Mouse (Mus musculus): ENCODE measurements around the gene Ttll4. TPM values are rescaled to one million over a fixed set of nuclear protein-coding genes. Genes with fewer than 3 reads are reported as not detected.

Gene Ttll4
- total RNA-seq, 2 experiments from 2014 or later: 13.8 to 14.7 TPM

DNA sequence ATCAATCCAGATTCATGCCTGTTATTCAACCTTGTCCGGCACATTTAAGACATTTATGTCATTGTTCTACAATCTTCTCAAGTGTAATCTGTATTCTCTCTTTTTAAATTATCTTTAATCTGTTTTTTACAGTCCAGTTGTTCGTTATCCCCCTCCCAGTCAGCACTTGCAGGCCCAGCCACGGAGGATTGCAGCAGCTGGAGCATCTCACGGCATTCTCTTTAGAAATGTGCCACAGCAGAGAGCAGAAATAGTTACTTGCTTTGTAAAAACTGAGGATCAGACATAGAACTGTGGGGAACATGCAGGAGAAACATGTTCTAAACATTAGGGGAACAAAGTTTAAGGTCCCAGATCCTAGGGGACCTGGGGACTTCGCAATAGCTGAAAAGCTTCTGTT is 43.5 kb downstream of the Ttll4 start:
- DNase-seq: peak in 1 of 2 experiments; percentile 32
- intact Hi-C loops (cut with DNase I): no loop called here

DNA sequence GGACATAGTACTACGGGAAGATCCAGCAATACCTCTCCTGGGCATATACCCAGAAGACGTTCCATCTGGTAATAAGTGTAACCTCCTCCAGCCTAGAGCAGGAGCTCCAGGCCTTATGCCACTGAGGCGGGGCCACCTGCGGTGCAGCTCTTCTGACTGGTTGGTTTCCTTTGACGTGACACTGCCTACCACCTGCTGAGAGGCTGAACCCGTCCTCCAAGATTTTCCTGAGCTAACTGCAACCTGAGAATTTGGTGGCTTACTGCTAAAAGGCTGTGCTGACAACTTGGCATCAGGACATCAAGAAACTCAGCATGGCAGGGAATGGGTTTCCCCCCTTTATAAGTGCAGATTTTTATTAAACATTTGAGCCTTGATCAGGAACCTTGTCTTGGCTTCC is 48.0 kb downstream of the Ttll4 start:
- intact Hi-C loops (cut with DNase I): no loop called here
- DNase-seq: no peak

DNA sequence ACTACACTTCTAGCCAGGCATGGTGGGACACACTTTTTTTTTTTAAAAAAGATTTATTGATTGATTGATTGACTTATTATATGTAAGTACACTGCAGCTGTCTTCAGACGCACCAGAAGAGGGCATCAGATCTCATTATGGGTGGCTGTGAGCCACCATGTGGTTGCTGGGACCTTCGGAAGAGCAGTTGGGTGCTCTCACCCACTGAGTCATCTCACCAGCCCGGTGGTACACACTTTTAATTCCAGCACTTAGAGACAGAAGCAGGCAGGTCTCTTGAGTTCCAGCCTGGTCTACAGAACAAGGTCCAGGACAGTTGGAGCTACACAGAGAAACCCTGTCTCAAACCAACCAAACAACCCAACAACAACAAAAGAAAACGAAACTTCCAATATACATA is 50.5 kb downstream of the Ttll4 start:
- intact Hi-C loops (cut with DNase I): loop anchor here (5.0 kb wide), 1 partner anchor 50 kb away; no protein-coding TSS in a partner anchor
- DNase-seq: no peak

DNA sequence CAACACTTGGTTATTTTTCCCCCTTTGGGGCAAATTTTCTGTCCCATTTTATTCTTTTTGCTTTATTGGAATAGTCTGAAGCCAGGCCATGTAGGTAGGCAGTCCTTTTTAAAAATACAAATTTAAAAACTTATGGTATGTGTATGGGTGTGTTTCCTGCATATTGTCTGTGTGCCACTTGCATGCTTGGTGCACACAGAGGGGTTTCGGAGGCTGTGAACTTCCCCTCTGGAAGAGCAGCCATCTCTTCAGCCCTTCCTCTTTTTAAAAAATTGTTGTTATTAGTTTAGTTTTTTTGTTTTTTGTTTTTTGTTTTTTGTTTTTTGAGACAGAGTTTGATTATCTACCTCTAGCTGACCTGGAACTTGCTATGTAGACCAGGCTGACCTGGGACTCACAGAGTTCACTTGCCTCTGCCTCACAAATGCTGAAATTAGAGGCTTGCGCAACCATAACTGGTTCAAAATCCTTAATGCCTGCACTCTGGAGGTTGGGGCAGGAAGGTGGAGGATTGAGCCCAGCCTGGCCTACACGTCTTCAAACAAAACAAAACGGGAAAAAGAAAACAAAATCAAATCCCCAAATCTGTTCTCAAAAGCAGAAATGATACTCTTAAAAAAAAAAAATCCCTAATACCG is 51.0 kb downstream of the Ttll4 start:
- peak in 1 of 2 experiments; percentile 22 for DNase-seq
- intact Hi-C loops (cut with DNase I): loop anchor here (5.0 kb wide), 1 partner anchor 50 kb away; no protein-coding TSS in a partner anchor

DNA sequence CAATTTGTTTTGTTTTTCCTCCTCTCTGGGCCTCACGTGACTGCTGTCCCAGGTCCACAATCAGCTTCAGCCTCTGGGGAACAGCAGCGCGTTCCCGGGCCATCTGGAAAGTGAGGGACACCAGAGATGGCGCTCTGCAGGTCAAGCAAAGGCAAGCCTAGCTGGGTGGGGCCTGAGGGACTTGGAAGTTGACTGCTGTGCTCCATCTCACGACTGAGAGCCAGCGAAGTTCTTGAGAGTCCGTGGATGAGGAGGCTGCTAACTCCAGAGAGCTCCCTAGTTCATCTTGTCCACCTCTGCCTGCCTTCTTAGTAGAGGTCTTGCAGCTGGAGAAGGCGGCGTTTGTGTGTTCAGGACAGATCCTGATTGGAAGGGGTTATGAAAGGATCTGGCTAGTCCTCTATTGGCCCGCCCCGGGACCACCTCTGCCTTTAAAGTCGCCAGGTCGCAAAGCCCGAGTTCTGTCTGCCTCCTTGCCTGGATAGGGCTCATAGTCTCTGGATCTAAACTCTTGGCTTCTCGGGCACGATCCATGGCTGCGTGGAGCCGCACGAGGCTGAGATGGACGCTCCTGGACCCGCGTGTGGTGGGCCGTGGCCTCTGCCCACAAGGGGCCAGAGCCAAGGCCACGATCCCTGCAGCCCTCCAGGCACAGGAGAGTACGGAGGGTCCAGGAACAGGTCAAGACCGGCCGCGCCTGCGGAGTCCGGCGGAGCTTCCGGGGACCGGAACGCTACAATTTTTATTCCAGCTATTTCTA is 51.7 kb downstream of the Ttll4 start, which contains the start of gene Cyp27a1:
Gene Cyp27a1 (plus strand): TSS at position 476 of the 760 bp plus-strand sequence.
- intact Hi-C loops (cut with DNase I): loop anchor here (5.0 kb wide), 1 partner anchor 49 kb away; no protein-coding TSS in a partner anchor
- DNase-seq: peak; percentile 81 to 82

DNA sequence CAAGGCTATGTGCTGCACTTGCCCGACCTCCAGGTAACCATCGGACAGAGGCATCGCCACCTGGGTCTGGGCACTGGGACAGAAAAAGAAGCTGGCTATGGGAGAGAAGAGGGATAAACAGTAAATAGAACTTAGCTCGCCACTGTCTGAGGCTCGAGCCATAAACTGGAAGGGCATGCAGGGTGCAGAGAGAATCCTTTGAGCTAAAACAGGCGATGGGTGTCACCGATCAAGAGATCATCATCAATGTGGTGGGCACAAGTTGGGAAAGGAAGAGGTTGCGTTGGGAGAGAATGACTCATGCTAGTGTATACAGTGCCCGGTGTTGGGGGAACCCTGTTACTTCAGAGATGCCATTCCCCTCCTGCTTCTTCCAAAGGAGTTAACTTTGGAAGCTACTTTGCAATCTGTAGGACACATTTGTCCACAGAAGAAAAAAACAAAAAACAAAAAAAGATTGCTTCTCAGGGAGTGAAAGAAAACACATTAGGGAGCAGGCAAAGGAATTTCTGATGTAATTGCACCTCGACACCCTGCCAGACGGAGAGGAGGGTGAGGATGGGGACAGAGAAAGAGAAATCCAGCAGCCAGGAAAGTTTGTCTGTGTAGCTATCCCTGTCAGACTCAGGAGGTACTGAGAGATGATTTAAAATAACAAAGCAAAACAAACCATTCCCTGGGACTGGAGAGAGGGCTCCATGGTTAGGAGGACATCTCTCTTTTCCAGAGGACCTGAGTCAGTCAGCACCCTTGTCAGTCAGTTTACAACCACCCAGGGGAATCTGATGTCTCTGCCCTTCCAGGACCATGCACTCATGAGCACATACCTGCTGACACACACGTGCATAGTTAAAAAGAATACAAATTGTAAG is 52.5 kb downstream of the Ttll4 start:
- no peak for DNase-seq
- intact Hi-C loops (cut with DNase I): loop anchor here (5.0 kb wide), 1 partner anchor 48 kb away; no protein-coding TSS in a partner anchor

DNA sequence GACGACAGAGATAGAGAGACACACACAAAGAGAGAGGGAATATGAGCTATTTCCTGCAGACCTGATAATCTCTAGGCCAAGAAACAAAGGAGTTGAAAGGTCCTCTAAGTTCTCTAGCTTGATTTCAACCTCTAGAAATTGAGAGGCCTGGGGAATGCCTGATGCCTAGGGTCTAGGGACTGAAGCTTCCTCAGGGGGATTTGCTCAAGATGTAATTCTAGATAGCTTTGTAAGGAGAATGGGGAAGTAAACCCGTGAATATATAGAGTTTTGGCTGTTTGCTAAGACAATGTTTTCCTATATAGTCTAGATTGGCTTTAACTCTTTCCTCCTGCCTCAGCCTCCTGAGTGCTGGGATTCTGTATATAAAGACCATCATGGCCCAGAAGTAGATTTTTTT is 53.4 kb downstream of the Ttll4 start:
- intact Hi-C loops (cut with DNase I): loop anchor here (5.0 kb wide), 1 partner anchor 47 kb away; no protein-coding TSS in a partner anchor
- no peak for DNase-seq

DNA sequence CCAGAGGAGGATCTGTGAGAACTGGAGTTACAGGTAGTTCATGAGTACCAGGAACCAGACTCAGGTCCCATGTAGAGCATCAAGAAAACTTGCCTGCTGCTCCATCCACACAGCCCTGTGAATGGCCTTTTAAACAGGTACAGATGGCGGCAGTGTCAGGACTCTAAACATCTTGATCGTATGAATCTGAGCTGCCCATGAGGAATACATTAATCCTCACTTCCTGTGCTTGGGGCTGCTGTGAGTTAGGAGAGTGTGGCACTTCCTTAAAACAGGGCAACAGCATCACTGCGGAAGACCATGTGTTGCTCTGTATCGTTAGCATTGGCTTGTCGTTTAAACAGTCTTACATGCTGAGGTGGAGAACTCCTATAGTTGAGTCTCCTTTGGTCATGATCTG is 53.9 kb downstream of the Ttll4 start:
- intact Hi-C loops (cut with DNase I): no loop called here

DNA sequence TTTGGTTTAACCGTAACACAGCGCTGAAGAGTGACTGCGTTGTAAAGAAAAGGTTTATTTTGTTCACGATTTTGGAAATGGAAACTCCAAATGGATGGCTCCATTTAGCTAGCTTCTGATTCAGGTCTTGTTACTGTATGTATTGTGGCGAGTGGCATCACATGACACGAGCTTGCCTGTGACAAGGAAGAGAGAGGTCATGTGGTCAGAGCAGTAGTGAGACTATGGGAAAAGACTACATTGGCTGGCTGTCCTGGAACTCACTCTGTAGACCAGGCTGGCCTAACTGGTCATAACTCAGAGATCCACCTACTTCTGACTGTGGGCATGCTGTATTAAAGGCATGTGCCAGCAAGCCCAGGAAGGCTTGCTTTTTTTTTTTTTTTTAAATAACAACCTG is 54.3 kb downstream of the Ttll4 start:
- intact Hi-C loops (cut with DNase I): no loop called here
- no peak for DNase-seq

More for the DNA sequence above, 53.9 kb downstream of the Ttll4 start:
- no peak for DNase-seq

DNA sequence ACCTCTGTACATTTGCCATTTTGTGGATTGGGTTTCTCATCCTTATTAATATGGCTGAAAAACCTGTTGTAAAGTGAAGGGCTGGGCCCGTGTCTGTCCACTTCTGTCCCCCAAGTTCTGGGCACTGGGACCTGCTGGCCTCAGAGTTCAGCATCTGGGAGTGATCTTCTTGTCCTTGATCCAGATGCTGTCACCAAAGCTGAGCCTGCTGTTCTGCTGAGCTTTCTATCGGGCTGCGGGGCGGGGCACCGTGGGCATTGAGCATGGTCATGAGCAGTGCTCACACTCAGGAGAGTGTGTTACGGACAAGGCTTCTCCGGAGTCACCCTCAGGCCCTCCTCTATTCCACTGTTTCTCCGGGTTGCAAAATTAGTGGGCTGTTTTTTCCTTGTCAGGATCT is 56.6 kb downstream of the Ttll4 start:
- intact Hi-C loops (cut with DNase I): no loop called here
- no peak for DNase-seq

DNA sequence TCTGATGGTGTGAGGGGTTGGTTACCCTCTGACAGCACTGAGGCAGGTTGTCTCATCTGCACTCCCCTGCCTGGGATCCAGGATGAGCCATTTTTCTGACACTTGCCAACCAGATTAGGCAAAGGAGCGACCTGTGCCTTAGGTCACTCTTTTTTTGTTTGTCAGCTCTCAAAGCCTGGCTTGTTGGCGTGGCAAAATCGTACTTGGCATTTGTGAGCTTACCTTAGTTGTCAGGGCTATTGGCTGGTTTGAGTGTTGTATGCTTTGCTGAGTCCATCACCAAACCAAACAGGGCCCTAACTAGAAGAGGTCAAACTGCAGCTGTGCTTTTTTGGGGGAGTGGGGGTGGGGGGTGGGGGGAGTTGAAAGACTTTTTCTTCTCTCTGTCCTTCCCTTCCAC is 57.7 kb downstream of the Ttll4 start:
- DNase-seq: no peak
- intact Hi-C loops (cut with DNase I): no loop called here

DNA sequence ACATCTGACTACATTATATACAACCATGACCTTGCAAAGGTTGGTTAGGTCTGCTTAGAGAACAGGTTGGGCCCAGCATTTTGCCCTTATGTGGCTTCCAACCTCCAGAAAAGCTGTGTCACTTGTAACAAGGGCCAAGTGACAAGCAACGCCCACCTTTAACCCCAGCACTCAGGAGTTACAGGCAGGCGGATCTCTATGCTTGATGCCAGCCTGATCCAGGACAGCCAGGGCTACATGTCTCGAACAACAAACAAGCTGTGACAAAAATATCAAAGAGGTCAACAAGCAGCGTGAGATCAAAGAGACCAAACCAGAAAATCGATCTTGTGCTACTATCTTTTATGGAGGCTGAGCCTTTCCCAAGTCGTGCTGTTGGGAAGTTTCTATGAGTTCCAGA is 60.1 kb downstream of the Ttll4 start:
- intact Hi-C loops (cut with DNase I): no loop called here
- no peak for DNase-seq

DNA sequence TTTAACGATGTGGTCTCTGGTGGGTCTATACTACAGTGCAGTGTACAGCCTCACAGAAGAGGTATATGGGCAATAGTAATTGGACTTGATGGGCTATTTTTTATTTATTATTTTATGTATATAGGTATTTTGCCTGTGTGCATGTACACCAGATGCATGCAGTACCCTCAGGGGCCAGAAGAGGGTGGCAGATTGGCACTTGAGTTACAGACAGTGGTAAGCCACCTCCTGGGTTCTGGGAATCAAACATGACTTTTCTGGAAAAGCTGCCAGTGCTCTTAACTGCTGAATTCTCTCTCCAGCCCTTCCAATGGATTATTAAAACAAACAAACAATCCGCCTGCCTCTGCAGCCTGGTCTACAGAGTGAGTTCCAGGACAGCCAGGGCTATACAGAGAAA is 62.2 kb downstream of the Ttll4 start:
- DNase-seq: peak in 1 of 2 experiments; percentile 27
- intact Hi-C loops (cut with DNase I): no loop called here

DNA sequence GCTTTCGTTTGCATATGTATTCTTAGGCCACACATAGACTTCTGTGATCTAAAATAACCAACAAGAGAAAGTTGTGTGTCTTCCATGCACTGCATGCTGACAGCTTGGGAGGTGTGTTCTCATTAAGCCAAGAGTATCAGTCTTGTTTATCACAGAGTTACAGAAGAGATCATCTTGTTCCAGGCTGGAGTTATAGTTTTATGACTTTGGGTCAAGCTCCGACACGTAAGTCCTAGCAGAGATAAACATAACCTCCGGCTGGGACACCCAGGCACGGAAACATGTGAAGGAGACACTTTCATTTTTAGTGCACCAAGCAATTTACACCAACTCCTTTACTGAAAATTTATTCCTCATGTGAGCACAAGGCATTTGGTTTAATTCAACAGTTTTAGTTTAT is 64.6 kb downstream of the Ttll4 start:
- intact Hi-C loops (cut with DNase I): no loop called here
- no peak for DNase-seq

DNA sequence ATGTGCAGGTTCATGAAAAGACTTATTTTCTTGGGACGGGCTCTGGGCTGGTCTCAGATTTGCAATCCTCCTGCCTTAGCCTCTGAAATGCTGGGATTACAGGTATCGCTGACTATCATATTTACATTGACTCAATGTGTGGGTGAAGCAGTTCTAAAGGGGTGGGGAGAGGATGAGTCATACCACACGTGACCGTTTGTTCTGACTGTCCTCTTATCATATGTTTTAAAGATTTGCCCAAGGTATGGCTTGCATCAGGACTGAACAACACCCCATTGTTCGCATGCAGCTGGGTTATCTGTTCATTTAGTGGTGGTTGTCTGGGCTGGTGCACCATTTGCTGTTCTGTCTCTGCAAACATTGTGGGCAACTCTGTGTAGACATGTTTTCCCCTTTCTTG is 65.1 kb downstream of the Ttll4 start:
- intact Hi-C loops (cut with DNase I): no loop called here
- no peak for DNase-seq

DNA sequence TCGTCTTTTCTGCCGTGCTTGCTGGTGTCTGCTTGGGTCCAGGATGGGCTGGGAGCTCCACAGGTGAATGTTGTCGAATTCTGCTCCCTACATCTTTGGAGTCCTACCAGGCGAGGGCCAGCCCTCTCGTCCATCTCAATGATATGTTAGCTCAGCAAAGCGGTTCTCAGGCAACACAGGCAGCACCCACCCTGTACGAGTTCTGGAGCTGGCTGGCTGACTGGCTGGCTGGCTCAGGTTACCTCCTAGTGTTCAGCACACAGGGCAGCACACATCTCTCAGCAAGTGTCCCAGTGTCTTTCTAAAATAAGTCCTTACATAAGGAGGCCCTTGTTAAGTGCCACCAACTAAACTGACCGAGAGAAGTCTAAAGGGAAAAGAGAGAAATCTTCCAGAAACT is 66.9 kb downstream of the Ttll4 start:
- no peak for DNase-seq

DNA sequence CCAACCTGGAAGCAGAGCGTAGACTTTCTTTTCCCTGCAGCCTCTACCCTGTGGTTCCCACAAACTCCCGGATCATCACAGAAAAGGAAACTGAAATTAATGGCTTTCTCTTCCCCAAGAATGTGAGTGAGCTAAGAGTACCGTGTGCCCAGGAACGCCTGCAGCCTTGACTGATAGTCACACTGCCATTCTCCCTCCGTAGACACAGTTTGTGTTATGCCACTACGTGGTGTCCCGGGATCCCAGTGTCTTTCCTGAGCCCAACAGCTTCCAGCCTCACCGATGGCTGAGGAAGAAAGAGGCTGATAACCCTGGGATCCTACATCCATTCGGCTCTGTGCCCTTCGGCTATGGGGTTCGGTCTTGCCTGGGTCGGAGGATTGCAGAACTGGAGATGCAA is 75.4 kb downstream of the Ttll4 start:
- no peak for DNase-seq
- intact Hi-C loops (cut with DNase I): no loop called here

More for the DNA sequence above, 66.9 kb downstream of the Ttll4 start:
- intact Hi-C loops (cut with DNase I): no loop called here

DNA sequence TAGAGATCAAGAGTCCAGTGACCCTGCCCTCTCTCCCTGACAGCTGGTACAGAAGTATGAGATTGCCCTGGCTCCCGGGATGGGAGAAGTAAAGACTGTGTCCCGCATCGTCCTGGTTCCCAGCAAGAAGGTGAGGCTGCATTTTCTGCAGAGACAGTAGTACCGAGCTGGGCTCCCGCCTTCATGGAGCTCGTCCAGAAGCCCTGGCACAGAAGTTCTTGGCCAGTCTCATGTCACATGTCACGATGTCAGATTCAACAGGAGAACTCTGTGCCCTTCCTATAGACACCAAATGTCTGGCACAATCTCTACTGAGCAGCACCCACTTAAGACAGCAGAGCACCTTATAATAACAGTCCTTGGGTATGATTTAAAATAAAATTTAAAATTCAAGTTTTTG is 76.0 kb downstream of the Ttll4 start:
- DNase-seq: no peak
- intact Hi-C loops (cut with DNase I): no loop called here

DNA sequence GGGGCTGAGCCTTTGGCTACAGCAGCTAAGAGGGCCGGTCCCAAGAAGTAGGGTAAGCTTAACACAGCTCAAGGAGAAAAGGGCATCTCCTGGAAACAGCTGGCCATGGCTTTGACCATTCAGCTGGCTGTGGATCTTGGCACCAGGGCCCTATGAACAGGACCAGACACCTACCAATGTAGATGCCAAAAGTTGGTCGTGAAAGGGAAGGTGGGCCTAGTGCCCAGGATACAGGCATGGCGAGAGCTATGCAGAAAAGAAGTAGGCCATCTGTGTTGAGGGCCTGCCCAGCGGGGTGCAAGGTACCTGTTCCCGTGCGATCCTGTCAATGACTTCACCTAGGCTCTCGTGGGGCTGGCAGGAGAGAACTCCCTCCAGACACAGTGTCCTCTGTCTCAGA is 79.3 kb downstream of the Ttll4 start:
- DNase-seq: peak; percentile 27 to 30
- intact Hi-C loops (cut with DNase I): no loop called here

DNA sequence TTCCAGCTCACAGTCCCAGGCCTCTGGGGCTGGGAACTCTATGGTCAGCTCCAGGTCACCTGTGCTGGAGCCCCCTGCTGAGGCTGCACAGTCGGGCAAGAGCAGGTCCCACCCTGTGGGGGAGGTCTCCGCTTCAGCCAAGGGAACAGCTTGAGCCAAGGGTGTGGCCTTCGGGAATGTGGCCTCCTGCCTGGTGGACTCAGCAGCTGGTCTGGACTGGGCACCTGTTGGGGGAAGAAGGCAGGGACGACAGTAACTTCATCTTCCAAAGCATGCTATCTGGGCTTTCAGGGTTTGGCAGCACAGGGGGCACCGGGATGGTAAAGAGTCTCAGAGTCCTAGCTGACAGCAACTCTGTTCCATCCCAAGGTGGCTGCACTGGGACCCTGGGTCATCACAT is 85.8 kb downstream of the Ttll4 start:
- no peak for DNase-seq
- intact Hi-C loops (cut with DNase I): no loop called here
